Mouse (Mus musculus) left cerebral cortex, adult 9 months (tissue): ENCODE measurements around the gene Olfr286.

Source experiments
- DNase-seq, 2 experiments: peaks; one replicate each; pipeline ENCODE4 v3.0.0; 2022; ENCODE audit warnings: low spot score in 2 of 2

Olfr286 gene

GRCm38 (mm10) chr15:98234350-98234749 is at the start of gene Olfr286:
Olfr286 (minus strand) TSS chr15:98234450.
- DNase-seq: no peak

GRCm38 (mm10) chr15:98257776-98258175 is 23.5 kb upstream of the Olfr286 start:
- no peak for DNase-seq

DNA sequence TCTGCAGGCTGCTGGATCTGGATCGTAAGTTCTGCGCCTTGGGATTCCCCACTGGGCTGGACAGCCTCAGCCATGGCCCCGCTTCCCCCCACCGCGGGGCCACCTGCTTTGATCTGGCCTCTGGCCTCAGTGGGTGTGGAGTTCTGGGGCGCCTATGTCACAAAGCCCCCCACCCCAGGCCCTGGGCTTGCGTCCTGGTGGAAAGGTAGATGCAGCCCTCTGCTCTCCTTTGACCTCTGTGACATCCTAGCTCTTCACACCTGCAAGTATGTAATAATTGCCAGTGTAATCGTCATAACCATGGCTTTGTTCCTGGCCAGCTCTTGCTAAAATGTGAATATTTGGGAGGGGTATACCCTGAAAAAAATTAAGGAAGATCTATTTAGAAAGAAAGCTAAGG is 22.9 kb upstream of the Olfr286 start, which contains the start of gene H1fnt:
TSS of gene H1fnt (minus strand) at position 101 of the 400 bp plus-strand sequence.
- DNase-seq: no peak

DNA sequence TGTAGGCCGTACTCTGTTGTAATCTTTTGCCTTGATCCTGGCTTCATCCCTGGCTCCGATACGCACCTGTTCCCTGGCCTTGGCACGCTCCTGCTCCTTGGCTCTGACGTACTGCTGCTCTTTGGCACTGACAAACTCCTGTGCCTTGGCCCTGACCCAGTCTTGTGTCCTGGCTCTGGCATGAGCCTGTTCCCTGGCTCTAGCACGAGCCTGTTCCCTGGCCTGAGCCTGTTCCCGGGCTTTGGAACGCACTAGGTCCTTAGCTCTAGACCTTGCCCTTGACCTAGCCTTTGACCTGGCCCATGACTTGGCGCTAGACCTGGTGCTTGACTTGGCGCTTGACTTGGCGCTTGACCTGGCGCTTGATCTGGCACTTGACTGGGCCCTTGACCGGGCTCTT is 22.0 kb upstream of the Olfr286 start:
- DNase-seq: no peak

DNA sequence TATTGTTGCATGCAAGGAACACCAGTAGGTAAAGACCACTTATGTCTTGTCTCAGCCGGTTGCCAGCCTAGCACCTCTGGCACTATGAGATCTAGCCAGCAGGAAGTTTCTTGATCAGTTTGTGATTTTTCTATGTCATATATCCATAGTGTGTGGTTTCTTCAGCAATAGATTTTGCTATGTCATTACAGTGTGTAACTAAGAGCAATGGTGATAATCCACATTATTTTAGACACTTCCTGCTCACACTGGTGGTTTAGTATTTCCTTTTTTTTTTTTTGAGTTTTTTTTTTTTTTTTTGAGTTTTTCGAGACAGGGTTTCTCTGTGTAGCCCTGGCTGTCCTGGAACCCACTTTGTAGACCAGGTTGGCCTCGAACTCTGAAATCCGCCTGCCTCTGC is 1.2 kb upstream of the Olfr286 start:
- no peak for DNase-seq

- DNase-seq: no peak
Observed at GRCm38 (mm10) chr15:98226096-98226495, 8.2 kb downstream of the Olfr286 start.

DNA sequence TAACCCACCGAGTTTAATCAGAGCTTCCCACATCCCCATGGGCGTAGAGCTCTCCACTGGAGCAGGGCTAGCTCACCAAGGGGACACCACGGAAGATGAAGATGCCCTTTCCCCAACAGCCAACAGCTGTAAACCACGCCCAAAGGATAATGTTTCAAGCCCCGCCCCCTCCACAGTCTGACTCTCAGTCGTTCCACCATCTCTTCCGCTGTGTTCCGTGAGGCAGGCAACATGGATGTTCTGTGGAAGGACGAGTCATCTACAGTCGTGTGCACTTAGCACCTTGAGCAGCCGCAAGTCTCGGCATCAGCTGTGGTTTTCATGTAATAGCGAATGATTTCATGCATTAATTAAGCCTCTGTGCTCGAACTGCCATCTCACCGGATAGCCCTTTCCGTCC is 8.6 kb downstream of the Olfr286 start:
- DNase-seq: no peak

GRCm38 (mm10) chr15:98222377-98222776 is 11.9 kb downstream of the Olfr286 start:
- DNase-seq: no peak

GRCm38 (mm10) chr15:98220877-98221276 is 13.4 kb downstream of the Olfr286 start, which contains the start of the genes Gm44579 and Olfr287:
Gm44579 (minus strand) TSS chr15:98220977.
Olfr287 (minus strand) TSS chr15:98221056.
- DNase-seq: no peak

DNA sequence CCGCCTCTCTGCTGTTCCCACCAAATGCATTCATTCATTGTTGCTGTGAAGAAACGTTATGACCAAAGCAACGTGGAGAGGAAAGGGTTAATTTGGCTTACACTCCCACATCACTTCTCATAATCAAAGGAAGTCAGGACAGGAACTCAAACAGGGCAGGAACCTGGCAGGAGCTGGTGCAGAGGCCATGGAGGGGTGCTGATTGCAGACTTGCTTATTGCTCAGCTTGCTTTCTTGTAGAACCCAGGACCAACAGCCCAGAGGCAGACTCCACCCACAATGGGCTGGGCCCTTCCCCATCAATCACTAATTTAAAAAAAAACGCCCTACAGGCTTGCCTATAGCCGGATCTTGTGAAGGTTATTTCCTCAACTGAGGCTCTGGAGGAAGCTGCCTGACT is 20.1 kb downstream of the Olfr286 start:
- no peak for DNase-seq

DNA sequence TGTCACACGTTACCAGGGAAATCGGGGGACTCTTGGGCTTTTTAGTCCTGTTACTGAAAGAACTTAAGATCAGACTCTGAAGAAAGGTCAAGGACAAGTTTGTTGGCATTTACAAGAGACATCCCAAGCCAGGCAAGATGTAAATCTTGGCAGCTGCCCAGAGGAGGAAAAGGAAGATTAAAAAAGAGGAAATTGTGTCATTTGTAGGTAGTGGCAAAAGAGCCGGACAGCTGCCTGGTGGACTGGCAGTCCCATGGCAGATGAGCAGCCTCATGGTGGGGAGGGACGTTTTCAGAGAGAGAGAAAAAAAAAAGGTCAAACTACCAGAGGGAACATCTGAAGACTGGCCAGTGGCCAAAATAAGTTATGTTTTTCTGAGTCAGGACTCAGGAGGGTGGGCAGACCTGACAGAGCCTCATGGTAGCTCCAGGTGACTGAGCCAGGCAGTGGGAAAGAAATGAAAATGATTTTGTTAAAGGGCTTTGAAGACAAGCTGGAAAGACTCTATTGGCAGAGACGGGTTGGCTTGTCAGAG is 20.8 kb downstream of the Olfr286 start:
- DNase-seq: no peak

- DNase-seq: no peak
Observed at GRCm38 (mm10) chr15:98209676-98210075, 24.6 kb downstream of the Olfr286 start.

- DNase-seq: no peak
Observed at GRCm38 (mm10) chr15:98195442-98195841, 38.8 kb downstream of the Olfr286 start, which contains the start of gene Olfr288. Olfr288 (minus strand) TSS chr15:98195542.

DNA sequence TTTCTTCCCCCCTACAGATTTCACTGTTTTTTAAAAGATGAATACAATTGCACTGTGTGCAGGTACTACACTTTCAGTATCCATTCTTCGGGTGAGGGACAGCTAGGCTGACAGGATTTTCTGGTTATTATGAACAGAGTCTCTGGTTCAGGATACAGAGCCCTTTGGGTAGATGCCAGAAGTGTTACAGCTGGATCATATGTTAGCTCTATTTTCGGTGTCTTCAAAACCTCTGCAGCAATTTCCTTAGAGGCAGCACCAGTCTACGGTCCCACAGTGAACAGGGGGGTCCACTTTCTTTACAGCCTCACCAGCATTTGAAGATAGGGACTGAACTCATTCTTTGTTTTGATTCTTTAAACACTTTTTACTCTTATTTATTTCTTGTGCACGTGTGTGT is 49.8 kb downstream of the Olfr286 start:
- no peak for DNase-seq

DNA sequence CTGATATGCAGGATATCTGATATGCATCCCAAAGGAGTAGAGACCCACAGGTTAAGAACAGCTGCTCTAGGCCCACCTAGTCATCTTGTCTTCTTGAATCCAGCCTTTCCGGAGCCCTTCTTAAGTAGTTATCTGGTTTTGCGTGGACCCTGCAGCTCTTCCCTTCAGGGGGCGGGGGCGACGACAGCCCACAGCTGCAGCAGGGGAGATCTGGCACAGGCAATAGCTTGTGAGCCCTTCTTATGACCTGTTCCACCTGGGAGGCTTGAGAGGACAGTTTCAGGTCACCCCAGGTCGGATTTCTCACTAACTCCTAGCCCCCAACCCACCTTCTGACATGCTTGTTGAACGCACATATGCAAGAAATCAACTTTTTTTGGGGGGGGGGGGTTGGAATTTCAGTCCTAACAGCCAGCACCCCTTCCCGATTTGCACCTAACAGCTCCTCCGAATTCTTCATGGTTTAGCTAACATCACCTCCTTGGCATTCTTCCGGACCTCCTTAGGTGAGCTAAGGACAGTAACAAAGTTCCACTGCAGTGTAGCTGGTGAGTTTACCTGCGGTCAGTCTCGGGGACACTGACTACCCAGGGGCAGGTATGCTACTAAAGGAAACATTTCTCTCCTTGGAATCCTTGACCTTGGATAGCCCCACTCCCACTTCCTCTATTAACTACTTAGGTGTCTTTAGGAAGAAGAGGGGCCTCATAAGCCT is 52.2 kb downstream of the Olfr286 start:
- no peak for DNase-seq

GRCm38 (mm10) chr15:98181132-98181711 is 53.0 kb downstream of the Olfr286 start:
- DNase-seq: peak; percentile 93 to 96

DNA sequence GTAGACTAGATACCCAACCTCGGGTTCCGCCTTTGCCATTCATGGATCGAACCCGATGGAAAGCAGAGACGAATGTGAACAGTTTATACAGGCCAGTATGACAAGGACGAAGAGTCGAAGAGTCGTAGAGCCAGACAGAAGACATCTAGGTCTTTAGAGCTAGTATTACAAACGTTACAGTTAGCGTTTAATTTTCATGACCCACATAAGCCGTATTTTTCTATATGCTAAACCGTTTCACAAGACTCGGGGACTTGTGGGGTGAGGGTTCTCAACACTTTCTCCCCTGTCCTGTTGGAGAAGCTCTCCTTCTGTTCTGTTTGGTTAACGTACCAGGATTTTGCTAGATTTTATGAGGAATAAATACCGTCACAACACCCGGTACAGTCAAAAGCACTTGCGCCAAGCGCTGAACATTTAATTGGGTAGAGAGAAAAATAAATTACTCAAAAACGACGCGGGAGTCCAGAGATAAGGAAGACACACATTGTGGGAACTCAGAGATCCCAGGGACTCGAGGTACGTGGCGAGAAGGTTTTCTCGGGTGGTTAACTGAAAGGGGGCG is 53.6 kb downstream of the Olfr286 start:
- DNase-seq: no peak

DNA sequence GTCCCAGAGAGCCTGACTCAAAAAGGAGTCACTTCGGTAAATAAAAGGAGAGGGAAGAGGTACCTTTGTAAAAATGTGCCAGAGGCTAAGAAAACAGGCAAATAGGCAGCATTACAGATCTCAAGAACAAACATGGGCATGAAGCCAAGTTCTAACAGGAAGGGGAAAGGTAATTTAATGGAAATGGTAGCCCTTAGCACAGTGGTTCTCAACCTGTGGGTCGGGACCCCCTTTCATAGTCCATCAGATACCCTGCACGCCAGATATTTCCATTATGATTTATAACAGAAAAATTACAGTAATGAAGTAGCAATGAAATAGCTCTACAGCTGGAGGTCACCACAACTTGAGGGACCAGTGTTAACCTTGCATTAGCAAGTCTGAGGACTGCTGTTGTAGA is 56.9 kb downstream of the Olfr286 start:
- DNase-seq: no peak
